Mouse (Mus musculus): ENCODE results near the gene Fxyd7.

Gene Fxyd7

DNA sequence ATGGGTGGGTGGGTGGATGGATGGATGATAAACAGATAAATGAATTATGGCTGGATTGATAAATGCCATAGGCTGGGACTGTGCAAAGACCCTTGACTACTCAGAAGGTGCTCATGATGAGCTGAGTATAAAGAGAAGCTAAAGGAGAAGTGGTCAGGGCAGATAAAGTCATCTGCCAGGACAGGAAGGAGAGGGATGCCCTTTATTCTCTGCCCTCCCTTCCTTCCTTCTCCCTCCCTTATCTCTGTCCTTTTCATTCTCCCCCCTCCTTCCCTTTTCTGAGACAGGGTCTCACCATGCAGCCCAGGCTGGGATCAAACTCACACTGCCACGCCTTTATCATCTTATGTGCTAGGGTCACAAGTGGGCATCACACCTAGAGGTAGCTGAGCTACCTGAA lies 43.5 kb downstream of the Fxyd7 start:
- no peak for DNase-seq (ENCODE audit: low spot score)

GRCm38 (mm10) chr7:31002650-31003049 lies 48.6 kb downstream of the Fxyd7 start:
- DNase-seq (ENCODE audit: low spot score) = no peak

- DNase-seq (ENCODE audit: low spot score) = peak; percentile 52
Observed at GRCm38 (mm10) chr7:31000505-31001020, 50.7 kb downstream of the Fxyd7 start.

GRCm38 (mm10) chr7:30996491-30996890 lies 54.8 kb downstream of the Fxyd7 start:
- no peak for DNase-seq (ENCODE audit: low spot score)

GRCm38 (mm10) chr7:30993986-30994385 lies 57.3 kb downstream of the Fxyd7 start:
- DNase-seq (ENCODE audit: low spot score) = no peak
